Mouse (Mus musculus) adrenal gland, postnatal 14 days (tissue): Measurements from ENCODE around the gene Gm28053. TPM values are rescaled to one million over a fixed set of nuclear protein-coding genes. Genes with fewer than 3 reads are reported as not detected.
"Not testable (repeated sequence)": the region's sequence is repeated elsewhere in the genome, so short reads cannot be mapped to it uniquely, and the experiment has no call there.

ENCODE experiments used
- DNase-seq: peaks from one replicate; pipeline ENCODE4 v3.0.0; 2021; ENCODE audit warnings: mixed read lengths
- long read RNA-seq, 2 experiments: library from polyadenylated mRNA; stranded (forward); transcript quantifications; one replicate each; pipeline ENCODE4 v2.0.0; 2021
- total RNA-seq: library from RNA; stranded (reverse); gene quantifications from 2 replicates; pipeline ENCODE4 v1.2.3, GENCODE M21; 2021

The Gm28053 gene
- total RNA-seq = 4.9 and 12.6 TPM in 2 replicates
- long read RNA-seq, experiment 1, partial matches to known transcripts = 0 of 2 reads
- long read RNA-seq, experiment 1, other reads (novel, unspliced or antisense) = 0 of 2 reads
- long read RNA-seq, experiment 2, partial matches to known transcripts = 0 of 3 reads
- long read RNA-seq, experiment 2, other reads (novel, unspliced or antisense) = 2 of 3 reads

DNA sequence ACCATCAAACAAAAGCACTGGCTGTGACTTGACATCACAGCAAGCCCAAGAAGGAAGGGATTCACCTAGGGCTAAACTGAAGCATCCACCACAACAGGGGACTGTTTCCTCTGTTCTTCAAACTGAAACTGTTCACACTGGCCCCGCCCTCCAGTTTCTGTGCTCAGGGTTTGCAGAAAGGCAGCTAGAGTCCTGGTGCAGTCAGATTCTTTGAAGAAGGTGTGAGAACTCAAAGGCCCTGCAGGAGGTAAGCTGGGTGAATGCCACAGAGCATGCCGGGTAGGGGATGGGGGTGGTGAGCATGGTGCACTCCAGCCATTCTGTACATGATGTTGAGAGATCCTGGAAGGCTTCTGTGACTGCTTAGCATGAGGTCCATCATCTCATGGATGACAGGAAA, at the start of gene Gm28053, which contains the start of gene Gimap7:
Gene Gm28053, plus strand, starts transcription at position 153 of the 400 bp plus-strand sequence.
Gene Gimap7, plus strand, starts transcription at position 167 of the 400 bp plus-strand sequence.
- DNase-seq = no peak

DNA sequence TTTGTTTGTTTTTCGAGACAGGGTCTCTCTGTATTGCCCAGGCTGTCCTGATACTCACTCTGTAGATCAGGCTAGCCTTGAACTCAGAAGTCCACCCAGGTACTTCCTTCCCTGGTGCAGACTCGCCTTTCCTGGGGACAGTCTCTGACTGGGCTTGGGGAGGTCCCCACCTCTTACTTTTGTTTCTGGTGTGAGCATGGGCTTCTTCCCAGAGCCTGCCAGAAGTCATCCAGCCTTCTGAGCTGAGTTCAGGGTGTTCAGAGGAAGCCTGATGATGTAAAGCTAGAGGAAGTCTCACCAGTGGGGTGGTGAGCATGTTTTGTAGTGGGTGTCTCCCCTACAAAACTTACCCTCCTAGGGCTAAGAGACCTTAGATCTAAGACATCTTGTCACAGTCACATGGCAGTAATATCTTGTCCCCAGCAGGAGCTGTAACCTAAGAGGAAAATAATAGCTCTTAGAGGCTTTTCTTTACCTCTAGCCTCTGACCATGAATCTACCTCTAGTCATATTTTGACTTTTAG, 48.9 kb upstream of the Gm28053 start:
- DNase-seq = no peak

DNA sequence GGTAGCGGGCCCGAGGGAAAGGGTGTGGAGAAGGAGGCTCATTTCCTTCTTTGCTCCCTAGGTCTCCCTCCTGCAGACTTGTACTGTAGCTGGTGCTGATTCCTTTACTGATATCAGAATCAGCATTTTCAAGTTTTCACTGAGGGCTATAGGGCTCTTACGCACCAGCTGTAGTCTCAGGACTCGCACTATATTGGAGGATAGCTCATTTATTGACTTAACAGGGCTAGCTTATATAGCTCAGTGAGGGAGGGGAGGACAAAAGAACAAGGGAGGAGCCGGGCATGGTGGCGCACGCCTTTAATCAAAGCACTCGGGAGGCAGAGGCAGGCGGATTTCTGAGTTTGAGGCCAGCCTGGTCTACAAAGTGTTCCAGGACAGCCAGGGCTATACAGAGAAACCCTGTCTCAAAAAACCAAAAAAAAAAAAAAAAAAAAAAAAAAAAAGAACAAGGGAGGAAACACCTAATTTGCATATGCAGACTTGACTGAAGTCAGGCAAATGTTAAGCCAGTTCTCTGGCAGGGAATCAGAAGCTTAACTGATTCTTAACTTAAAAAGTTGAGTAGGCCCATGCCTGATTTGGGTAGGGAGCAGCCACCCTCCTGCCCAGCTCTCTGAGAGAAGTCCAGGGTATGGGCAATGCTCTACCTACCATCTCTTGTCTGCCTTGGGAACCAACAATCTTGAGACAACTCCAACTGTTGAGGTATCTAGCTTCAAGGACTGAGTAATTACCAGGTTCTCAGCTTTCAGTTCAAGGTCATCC, 43.9 kb upstream of the Gm28053 start:
- no peak for DNase-seq

- no peak for DNase-seq
These were observed 42.9 kb upstream of the Gm28053 start for GRCm38 (mm10) chr6:48675400-48675930.

- DNase-seq = peak; percentile 54
These were observed 42.2 kb upstream of the Gm28053 start, which contains the start of gene Gimap9 for GRCm38 (mm10) chr6:48675931-48676859. Gene Gimap9, plus strand, starts transcription at chr6:48676129.

DNA sequence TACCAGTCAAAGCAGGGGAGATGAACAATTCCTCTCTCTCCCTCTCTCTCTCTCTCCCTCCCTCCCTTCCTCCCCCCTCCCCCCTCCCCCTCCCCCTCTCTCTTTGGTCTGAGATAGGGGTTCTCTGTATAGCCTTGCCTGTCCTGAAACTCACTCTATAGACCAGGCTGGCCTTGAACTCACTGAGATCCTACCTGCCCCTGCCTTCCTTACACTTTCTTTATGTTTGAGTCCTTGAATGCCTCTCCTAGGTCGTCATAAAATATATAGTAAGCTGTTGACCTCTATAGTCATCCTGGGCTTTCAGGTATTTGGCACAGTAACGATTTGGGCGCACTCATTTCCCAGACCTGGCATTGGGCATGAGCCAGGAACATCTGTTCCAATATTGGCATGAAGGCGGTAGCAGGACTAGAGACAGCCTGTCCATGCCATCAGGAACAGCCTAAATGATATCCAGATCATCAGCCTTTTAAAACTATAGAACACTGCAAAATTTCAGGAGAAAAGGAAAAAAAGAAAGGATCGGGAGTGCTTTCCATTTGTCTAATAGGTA, 41.5 kb upstream of the Gm28053 start:
- no peak for DNase-seq

- no peak for DNase-seq
These were observed 40.7 kb upstream of the Gm28053 start for GRCm38 (mm10) chr6:48677492-48678345.

GRCm38 (mm10) chr6:48678391-48678790, 40.0 kb upstream of the Gm28053 start:
- no peak for DNase-seq

GRCm38 (mm10) chr6:48679701-48680100, 38.7 kb upstream of the Gm28053 start:
- DNase-seq = no peak

DNA sequence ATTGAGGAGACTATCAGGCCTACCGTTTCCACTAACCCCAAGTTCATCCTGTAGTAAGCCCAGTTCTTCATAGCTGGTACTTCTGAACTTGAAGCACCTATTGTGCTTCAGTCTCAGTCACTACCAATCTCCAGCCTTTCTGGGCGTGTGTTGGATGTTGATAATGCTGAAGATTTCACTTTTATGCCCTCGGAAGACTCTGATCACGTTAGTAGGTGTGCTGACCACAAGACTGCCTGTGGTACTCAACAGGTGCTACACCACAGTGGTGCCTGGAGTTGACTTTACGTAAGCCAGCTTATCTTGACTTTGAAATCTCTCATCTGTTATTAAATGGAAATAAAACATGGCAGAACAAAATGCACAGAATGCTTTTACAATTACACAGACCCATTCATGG, 38.0 kb upstream of the Gm28053 start:
- no peak for DNase-seq

DNA sequence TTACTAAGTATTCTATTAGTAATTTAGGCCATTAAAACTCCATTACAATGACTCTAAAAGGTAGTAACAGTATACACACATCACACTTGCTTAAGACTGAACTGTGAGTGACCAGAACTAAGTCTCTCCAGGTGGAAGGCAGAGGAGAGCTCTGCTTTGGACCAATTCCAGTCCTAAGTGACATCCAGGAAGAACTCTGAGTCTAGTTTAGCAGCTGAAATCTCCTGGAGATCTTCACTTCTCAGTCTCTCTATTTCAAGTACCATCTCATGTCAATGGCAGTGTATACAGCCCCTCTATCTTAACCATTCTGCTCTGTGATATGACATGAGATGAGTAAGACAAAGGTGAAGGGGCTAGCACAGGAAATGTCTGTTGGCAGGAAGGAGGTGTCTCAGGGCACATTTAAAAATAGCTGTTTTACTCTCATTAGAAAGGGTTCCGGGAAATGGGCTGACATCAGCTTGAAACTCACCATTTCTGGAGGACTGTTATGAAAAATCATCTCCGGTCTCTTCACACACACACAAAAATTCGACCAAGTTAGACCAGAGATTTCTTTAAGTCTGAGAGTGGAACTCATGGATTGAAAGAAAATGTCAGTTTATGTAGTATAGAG, 36.8 kb upstream of the Gm28053 start:
- DNase-seq = no peak

GRCm38 (mm10) chr6:48682271-48682670, 36.1 kb upstream of the Gm28053 start:
- DNase-seq = no peak

GRCm38 (mm10) chr6:48683263-48683821, 35.1 kb upstream of the Gm28053 start:
- not testable (repeated sequence) for DNase-seq

DNA sequence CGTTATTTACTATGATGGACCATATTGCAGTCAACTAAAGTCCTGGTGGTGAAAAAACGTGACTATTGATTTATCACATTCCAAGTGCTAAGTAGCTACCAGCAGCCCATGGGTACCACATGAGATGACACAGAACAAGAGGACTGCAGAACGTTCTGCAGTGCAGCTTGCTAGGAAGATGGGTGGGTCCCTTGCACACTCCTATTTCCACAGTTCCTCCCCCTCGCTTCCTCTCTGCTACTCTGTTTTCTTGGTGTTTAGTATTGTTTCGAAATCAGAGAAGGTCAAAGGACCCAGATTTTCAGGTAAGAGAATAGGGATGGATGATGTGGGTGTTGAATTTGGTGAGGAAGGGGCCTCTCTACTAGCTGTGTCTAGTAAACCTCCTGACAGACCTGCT, 34.1 kb upstream of the Gm28053 start, which contains the start of gene Gimap4:
Gene Gimap4, plus strand, starts transcription at position 231 of the 400 bp plus-strand sequence.
- no peak for DNase-seq

- no peak for DNase-seq
These were observed 33.6 kb upstream of the Gm28053 start for GRCm38 (mm10) chr6:48684806-48685205.

DNA sequence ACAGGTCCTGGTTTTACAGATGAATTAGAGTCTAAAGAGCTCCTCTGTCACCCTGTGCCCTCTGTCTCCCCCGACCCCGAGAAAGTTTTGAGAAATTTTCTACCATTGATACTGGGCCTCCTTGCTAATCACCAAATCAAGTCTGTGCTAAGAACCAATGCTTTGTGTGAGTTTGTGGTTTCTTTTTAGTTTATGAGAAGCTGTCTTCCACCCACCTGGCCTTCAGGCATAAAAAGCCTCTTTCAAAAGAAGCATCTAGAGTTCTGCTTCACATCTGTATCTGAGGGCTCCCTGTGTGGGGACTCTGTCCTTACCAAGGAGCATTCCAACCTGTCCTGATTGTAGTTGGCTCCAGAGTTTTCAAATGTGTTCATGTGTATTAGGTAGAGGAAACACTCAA, 33.2 kb upstream of the Gm28053 start:
- DNase-seq = no peak

DNA sequence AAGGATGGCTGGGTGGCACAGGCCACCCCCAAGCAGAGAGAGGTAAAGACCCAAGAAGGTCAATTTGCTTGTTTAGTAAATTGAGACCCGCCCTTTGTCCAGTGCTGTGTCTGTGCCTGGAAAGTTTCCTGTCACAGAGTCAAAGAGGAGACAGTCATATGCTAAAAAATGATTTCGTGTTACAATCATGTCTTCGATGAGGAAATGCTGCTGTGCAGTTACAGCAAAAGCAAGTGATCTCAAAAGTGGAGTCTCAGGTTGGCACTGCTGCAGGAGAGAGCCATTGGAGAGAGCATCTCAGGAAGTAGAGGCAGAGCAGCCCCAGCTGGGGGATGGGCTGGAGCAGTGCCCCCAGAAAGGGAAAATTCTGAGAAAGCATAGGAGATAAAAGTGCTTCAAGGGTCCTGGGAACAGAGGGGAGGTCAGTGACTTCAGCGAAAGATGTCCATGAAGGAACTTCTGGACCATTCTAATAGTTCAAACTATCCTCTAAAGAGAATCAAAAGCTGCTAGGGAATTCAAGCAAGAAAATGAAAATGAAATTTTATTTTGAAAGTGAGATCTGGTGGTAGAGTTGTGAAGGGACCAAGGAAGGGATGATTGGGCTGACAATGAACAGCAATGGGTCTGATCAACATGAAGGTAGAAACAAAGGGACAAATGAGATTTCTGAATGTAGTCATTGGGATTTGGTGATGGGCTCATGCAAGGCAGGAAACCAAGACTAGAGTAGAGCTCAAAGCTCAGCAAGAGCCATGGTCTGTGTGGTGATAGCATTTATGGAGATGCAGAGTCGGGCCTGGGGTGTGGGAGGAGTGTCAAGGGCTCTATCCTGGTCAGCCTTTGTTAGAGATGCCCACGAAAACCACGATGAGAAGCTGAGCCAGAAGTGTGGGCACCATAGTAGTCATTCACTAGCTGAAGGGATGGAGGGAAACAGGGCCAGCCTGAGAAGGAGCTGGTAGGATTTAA, 32.4 kb upstream of the Gm28053 start:
- no peak for DNase-seq

DNA sequence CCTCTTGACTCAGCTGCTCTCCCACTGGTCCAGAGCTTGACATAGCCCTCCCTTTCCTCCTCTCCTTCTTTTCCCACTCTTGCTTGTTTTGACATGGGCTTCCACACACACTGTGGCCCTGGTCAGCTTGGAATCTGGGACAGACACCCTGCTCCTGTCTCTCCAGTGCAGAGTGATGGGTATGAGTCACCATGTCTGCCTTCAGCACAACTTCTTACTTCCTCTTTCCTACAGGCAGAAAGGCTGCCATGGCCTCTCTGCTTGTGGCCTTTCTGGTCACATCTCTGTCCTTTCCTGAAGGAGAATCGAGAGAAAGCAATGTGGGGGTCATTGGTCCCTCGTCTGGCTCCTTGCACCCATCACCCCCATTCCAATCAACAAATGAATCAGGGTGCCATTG, 31.3 kb upstream of the Gm28053 start:
- DNase-seq = no peak

DNA sequence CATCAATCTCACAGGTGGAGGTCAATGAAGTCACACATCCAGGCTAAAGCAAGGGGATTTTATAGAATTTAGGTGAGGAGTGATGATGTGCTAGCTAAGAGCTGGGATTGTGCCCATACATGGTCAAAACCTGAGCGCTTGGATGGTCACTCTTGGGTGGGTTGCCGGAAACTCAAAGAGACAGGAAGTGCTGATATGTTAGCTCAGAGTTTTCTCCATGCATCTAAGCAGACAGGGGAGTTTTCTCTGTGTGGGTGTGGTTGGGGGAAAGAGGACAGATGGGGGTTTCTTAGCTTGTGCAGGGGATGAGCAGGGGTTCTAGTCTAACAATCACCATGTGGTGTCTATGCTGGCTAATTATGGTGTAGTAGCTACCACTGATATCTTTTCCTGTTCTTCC, 29.1 kb upstream of the Gm28053 start:
- DNase-seq = no peak
